8 mouse cellular contexts compared by ENCODE assay signal in genomic region chr4:134799272-134799671, GRCm38 (mm10). TPM values are rescaled to one million over a fixed set of nuclear protein-coding genes. Genes with fewer than 3 reads are reported as not detected.
A peak's percentile ranks its signal among the peaks of the same experiment; 100 is the strongest.
DNase-seq lines count a peak whose midpoint lies in the region; ATAC-seq lines count a peak whose summit lies in the region.

No protein-coding gene starts in this region.

- 9% methylated on average over 4 of the region's 4 CpGs for WGBS in forebrain, embryonic 13.5 days

- DNase-seq in MEL-GATA-1-ER (ENCODE audit: extremely low read depth, low read depth) = peak; percentile 27
- peak; percentile 60 for DNase-seq in c-Kit-negative CD71-positive TER-119-positive erythroid progenitor cells, embryonic 14.5 days (ENCODE audit: low read depth, low spot score)
- peak; percentile 84 for DNase-seq in heart, postnatal 4 days
- peak; percentile 69 to 78 for DNase-seq in layer of hippocampus, postnatal 10 days (ENCODE audit: low spot score in 2 of 2)
- peak; percentile 54 for DNase-seq in right cerebral cortex, postnatal 25 days

- no peaks in the 10 kb centered on the region for H3K27me3 ChIP-seq in forebrain, embryonic 13.5 days

- peaks cover 45% of the 10 kb centered on the region for H3K36me3 ChIP-seq in forebrain, embryonic 13.5 days (ENCODE audit: poor library complexity, severe bottlenecking)

- no peaks in the 10 kb centered on the region; the same call in 1 of the 2 replicates for H3K4me1 ChIP-seq in forebrain, embryonic 13.5 days

- no peak overlapping the region for H3K4me3 ChIP-seq in forebrain, embryonic 13.5 days

- no peak overlapping the region for H3K27ac ChIP-seq in forebrain, embryonic 13.5 days

- H3K4me2 ChIP-seq in forebrain, embryonic 13.5 days = no peak overlapping the region

- ATAC-seq in forebrain, embryonic 13.5 days = peak; percentile 36; the same call in 1 of the 2 replicates
- ATAC-seq in megakaryocyte-erythroid progenitor cell, adult 5-6 weeks (replicated peaks; ENCODE audit: low FRiP score, low TSS enrichment, poor library complexity, severe bottlenecking) = peak; percentile 73
- no peak for ATAC-seq in activated CD4-positive, CD25-positive, alpha-beta regulatory T cell, adult 4 months

- H3K9me3 ChIP-seq in forebrain, embryonic 13.5 days (replicated peaks) = no peaks in the 10 kb centered on the region

- H3K9ac ChIP-seq in forebrain, embryonic 13.5 days = no peak overlapping the region

RNA-seq across cellular contexts. Expression of gene Ldlrap1, which starts 31.4 kb away (rescaled TPM):
- polyA plus RNA-seq in forebrain, embryonic 13.5 days (2015; fragmentation: Nextera tagmentation; extraction: Ambion mirVana) = 2.6 and 2.7 TPM in 2 replicates
- 10 to 100 TPM; 21.6 to 22.4 TPM for total RNA-seq in heart, postnatal 4 days (2021)
- total RNA-seq in layer of hippocampus, postnatal 10 days (2021) = 1 to 10 TPM; 2.7 to 3.2 TPM
- total RNA-seq in megakaryocyte-erythroid progenitor cell, adult 5-6 weeks (2014; fragmentation: Nextera tagmentation) = 28.5 and 34.9 TPM in 2 replicates
- 8.5 and 9.6 TPM in 2 replicates for total RNA-seq in megakaryocyte-erythroid progenitor cell, adult 5-6 weeks (2017)
- 10 to 100 TPM; 21.3 to 25.2 TPM for polyA plus RNA-seq in activated CD4-positive, CD25-positive, alpha-beta regulatory T cell, adult 4 months (2017; shearing (Covaris generic))

RNA-seq across cellular contexts. Expression of gene Maco1, which starts 53.9 kb away (rescaled TPM):
- polyA plus RNA-seq in forebrain, embryonic 13.5 days (2015; fragmentation: Nextera tagmentation; extraction: Ambion mirVana) = 91.3 and 91.8 TPM in 2 replicates
- 10 to 100 TPM; 26.6 to 27.9 TPM for total RNA-seq in heart, postnatal 4 days (2021)
- total RNA-seq in layer of hippocampus, postnatal 10 days (2021) = 10 to 100 TPM; 48.2 to 52.1 TPM
- 32.4 and 36.2 TPM in 2 replicates for total RNA-seq in megakaryocyte-erythroid progenitor cell, adult 5-6 weeks (2014; fragmentation: Nextera tagmentation)
- 41.9 and 61.3 TPM in 2 replicates for total RNA-seq in megakaryocyte-erythroid progenitor cell, adult 5-6 weeks (2017)
- polyA plus RNA-seq in activated CD4-positive, CD25-positive, alpha-beta regulatory T cell, adult 4 months (2017; shearing (Covaris generic)) = 1 to 10 TPM; 3.0 to 5.0 TPM

Comparison
In these comparisons a context has a peak if more than half of its experiments do, and no peak if none do; other contexts are left out.
1. DNase-seq: peak in every context shown above with its lines; median percentile 84 in heart, postnatal 4 days; 74 in layer of hippocampus, postnatal 10 days; 60 in c-Kit-negative CD71-positive TER-119-positive erythroid progenitor cells, embryonic 14.5 days; 54 in right cerebral cortex, postnatal 25 days; 27 in MEL-GATA-1-ER.